Mouse (Mus musculus) heart, adult 2 months (tissue): ENCODE measurements at regions not wholly inside any gene's neighbourhood (a gene's known extent, or its start where the extent isn't known, plus 50 kb on each side); places are given as distances from the start of the nearest gene placed in this dataset.

Experiments
- DNase-seq, 2 experiments: peaks; one replicate each; pipeline ENCODE4 v3.0.0; 2021
- H3K27ac ChIP-seq: fragments of 200-600 bp; 2 replicates; pipeline ENCODE4 v1.8.1; 2022
- H3K27me3 ChIP-seq: fragments of 200-500 bp; 2 replicates; pipeline ENCODE4 v1.6.1; 2012; ENCODE audit warnings: mild to moderate bottlenecking, low read length, inconsistent platforms, mixed read lengths; ENCODE audit not compliant: control insufficient read depth, insufficient read depth
- H3K36me3 ChIP-seq: fragments of 200-500 bp; 2 replicates; pipeline ENCODE4 v1.6.1; 2012; ENCODE audit warnings: low read length, inconsistent platforms; ENCODE audit not compliant: control insufficient read depth, insufficient read depth
- H3K4me1 ChIP-seq: fragments of 200-500 bp; 2 replicates; pipeline ENCODE4 v1.6.1; 2011; ENCODE audit warnings: low read length; ENCODE audit not compliant: control insufficient read depth, insufficient read depth
- H3K4me3 ChIP-seq: fragments of 200-600 bp; 2 replicates; pipeline ENCODE4 v1.8.1; 2022
- H3K79me2 ChIP-seq: fragments of 200-500 bp; replicated peaks from 2 replicates; pipeline ENCODE4 v1.6.1; 2012; ENCODE audit warnings: mild to moderate bottlenecking, inconsistent platforms, low read length, moderate library complexity, mixed read lengths; ENCODE audit not compliant: control insufficient read depth, insufficient read depth
- H3K9ac ChIP-seq: fragments of 200-500 bp; 2 replicates; pipeline ENCODE4 v1.6.1; 2012; ENCODE audit warnings: low read depth, mild to moderate bottlenecking, control low read depth, inconsistent platforms, low read length, mixed read lengths
- CTCF ChIP-seq: fragments of 200-600 bp; IDR thresholded peaks from 2 replicates; pipeline ENCODE4 v1.8.1; 2022; ENCODE audit warnings: antibody characterized with exemption, mild to moderate bottlenecking, moderate library complexity
- EP300 ChIP-seq: fragments of 200-500 bp; IDR thresholded peaks from 2 replicates; pipeline ENCODE4 v1.6.1; 2011; ENCODE audit warnings: low read depth, low read length, control low read depth; ENCODE audit not compliant: insufficient read depth
- POLR2A ChIP-seq: fragments of 200-500 bp; IDR thresholded peaks from 2 replicates; pipeline ENCODE4 v1.6.1; 2011; ENCODE audit warnings: mild to moderate bottlenecking, low read depth, low read length, control low read depth; ENCODE audit not compliant: insufficient read depth
- WGBS: fragments of 180-500 bp; shearing (Covaris S2); methylation state at CpG from one replicate; pipeline ENCODE4 v1.1.7; 2018; 5-methylcytosine and 5-hydroxymethylcytosine counted together
- intact Hi-C: fragments of 180-260 bp; cut with DNase I; formaldehyde crosslinking; loops from one replicate; pipeline ENCODE4 v1.15.1; 2025

DNA sequence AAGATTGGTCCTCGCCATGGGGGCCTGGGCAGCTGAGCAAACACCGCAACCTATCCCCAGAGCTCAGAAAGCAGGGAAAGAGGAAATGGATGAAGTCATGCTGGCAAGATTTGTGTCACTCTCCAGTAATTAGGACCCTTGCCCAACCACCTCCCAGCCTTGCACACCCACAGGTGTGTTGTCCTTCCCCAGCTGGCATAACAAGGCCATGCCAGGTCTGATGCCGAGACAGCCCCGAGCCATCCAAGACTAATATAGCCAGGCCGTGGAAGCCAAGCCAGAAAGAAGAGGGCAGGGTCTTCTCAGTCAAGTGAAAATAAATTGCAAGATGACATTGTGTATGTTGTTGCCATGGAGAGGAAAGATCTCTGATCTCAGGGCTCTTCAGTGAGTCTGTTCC, 164.3 kb downstream of the Snx19 start:
- no peak overlapping the region for H3K4me3 ChIP-seq
- 85% methylated on average over 5 of the region's 5 CpGs for WGBS
- no peak for DNase-seq
- no peaks in the 10 kb centered on the region for H3K27me3 ChIP-seq
- H3K9ac ChIP-seq, result no peak overlapping the region
- H3K27ac ChIP-seq, result no peak overlapping the region
- TF ChIP-seq POLR2A (no peak), EP300 (no peak), CTCF (no peak)
- H3K36me3 ChIP-seq, result no peaks in the 10 kb centered on the region
- no peaks in the 10 kb centered on the region for H3K79me2 ChIP-seq
- intact Hi-C loops, result no loop called here
- no peaks in the 10 kb centered on the region for H3K4me1 ChIP-seq

DNA sequence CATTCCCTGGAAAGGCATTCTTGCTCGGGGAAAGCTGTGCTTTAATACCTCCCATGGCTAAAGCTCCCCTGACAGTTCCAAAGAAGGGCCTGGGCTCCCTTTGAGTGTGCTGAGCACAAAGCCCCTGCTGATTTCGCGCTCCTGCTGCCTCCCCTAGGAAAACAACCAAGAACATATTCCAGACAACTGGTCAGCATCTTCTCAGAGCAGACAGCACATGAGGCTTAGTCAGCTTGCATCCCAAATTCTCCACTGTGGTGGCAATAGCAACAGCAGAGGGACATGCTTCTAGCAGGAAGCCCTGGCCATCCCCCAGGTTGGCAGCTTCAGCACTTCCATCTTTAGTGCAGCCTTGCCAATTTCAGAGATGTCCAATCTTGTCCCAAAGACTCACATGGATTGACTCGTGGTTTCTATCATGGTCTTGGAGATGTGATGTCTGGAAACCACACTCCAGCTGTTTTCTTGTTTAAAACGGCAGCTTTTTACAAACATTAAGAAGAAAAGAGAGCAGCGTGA, 163.8 kb downstream of the Snx19 start:
- 64% methylated on average over 6 of the region's 6 CpGs for WGBS
- no peak overlapping the region for H3K4me3 ChIP-seq
- H3K4me1 ChIP-seq, result no peaks in the 10 kb centered on the region
- H3K79me2 ChIP-seq, result no peaks in the 10 kb centered on the region
- H3K27ac ChIP-seq, result no peak overlapping the region
- no peak overlapping the region for H3K9ac ChIP-seq
- H3K36me3 ChIP-seq, result no peaks in the 10 kb centered on the region
- TF ChIP-seq EP300 (no peak), POLR2A (no peak), CTCF (no peak)
- peak; percentile 15 to 25 for DNase-seq
- no peaks in the 10 kb centered on the region for H3K27me3 ChIP-seq
- intact Hi-C loops, result no loop called here

DNA sequence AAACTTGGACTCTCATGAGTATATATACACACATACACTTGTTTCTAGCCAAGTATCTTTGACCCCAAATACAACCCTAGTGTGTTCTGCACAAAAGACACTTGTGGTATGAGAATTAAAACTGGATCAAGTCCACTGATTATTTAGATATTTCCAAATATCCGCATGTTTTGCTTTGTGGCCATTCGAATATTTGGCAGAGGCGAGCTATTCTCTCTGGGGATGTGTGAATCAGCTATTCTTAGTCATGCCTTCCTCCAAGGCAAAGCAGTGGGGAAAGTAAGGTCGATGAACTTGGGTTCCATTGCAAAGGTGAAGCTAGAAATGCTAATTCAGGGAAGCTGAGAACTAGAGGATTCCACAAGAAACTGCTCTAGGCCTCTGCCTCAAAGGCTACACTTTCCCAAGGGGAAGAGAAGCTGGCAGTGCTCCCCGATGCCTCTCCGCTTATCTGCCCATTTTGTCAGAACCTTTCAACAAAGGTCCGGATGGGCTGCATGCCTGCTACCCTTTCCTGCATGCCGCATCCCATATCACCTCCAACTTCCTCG, 154.4 kb downstream of the Snx19 start:
- DNase-seq, result peak; percentile 20 to 24
- H3K4me3 ChIP-seq, result no peak overlapping the region
- intact Hi-C loops, result loop anchor here (5.0 kb wide), 1 partner anchor 59 kb away; no protein-coding TSS in a partner anchor

DNA sequence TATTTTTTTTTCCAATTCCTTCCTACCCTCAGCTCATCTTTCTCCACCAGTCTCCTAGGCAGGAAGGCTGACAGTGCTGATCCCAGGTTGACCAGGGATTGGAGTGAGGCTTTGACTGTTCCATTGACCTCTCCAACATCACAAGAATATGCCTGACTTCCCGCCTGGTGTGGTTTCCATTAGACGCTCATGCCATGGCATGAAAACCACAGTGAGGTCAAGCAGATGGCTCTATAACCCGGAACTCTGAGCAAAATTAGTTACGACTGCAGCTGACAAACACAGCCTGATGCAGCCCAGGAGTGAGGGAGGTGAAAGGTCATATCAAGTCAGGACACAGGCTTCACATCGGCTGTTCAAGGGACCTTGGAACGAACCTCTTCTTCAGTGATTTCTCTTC, 153.6 kb downstream of the Snx19 start:
- TF ChIP-seq CTCF (no peak), POLR2A (no peak), EP300 (no peak)
- intact Hi-C loops, result loop anchor here (5.0 kb wide), 1 partner anchor 58 kb away; no protein-coding TSS in a partner anchor
- Histone ChIP-seq H3K79me2 (no peaks in the 10 kb centered on the region), H3K4me1 (peaks cover 11% of the 10 kb centered on the region), H3K9ac (no peak overlapping the region), H3K27me3 (no peaks in the 10 kb centered on the region), H3K4me3 (no peak overlapping the region), H3K36me3 (peaks cover 8% of the 10 kb centered on the region), H3K27ac (no peak overlapping the region)
- no peak for DNase-seq
- 73% methylated on average over 6 of the region's 6 CpGs for WGBS

More for the DNA sequence above, 154.4 kb downstream of the Snx19 start:
- Histone ChIP-seq H3K27me3 (no peaks in the 10 kb centered on the region), H3K36me3 (peaks cover 8% of the 10 kb centered on the region), H3K9ac (no peak overlapping the region), H3K79me2 (no peaks in the 10 kb centered on the region), H3K4me1 (peaks cover 9% of the 10 kb centered on the region), H3K27ac (no peak overlapping the region; the same call in 1 of the 2 replicates)
- 30% methylated on average over 9 of the region's 9 CpGs for WGBS
- TF ChIP-seq CTCF (no peak), POLR2A (no peak), EP300 (no peak)

DNA sequence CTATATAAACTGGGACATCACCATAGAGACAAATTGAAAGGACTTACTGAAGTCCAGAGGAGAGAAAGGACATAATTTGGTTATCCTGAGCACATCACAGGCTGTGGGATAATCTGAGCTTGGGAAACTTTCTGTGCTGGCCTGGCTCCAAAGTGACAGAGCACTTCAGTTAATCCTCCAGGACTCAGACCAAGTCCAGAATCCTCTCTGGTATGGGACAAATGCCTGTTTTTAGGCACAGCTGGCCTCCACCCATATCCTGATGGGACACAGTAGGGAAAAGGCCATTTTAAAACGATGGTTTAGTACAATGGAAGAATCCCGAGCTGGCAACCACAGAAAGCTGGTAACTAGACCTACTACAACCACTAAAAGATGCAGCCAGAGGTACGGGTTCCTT, 151.3 kb downstream of the Snx19 start:
- intact Hi-C loops, result loop anchor here (5.0 kb wide), 1 partner anchor 54 kb away; no protein-coding TSS in a partner anchor
- H3K4me1 ChIP-seq, result peaks cover 11% of the 10 kb centered on the region
- 46% methylated on average over 3 of the region's 3 CpGs for WGBS
- peaks cover 8% of the 10 kb centered on the region for H3K36me3 ChIP-seq
- peak; percentile 48 to 62 for DNase-seq
- no peak overlapping the region for H3K4me3 ChIP-seq
- TF ChIP-seq EP300 (no peak), CTCF (no peak), POLR2A (no peak)
- H3K79me2 ChIP-seq, result no peaks in the 10 kb centered on the region
- H3K27ac ChIP-seq, result no peak overlapping the region
- no peaks in the 10 kb centered on the region for H3K27me3 ChIP-seq
- H3K9ac ChIP-seq, result no peak overlapping the region

DNA sequence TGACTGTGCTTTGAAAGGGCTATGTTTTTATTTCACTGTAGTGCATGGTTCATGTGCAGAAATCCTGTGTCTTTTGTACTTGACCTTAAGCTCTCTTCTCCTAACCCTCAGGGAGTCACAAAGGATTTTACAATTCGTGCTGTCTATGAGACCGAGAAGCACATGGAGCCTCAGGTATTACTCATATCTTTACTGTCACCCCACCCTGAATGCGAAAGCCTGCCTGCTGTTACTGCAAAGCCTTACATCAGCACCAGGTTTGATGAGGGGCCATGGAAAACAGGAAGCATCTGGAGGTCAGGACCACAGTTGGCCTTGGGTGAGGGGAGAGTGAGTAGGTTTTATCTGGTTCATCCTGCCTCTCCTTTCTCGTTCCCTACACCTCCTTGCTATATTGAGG, 150.3 kb downstream of the Snx19 start:
- intact Hi-C loops, result loop anchor here (5.0 kb wide), 1 partner anchor 55 kb away; no protein-coding TSS in a partner anchor
- WGBS, result 49% methylated on average over 4 of the region's 4 CpGs
- TF ChIP-seq EP300, result no peak
- TF ChIP-seq POLR2A, result no peak
- TF ChIP-seq CTCF, result no peak
- Histone ChIP-seq H3K27ac (0 out of 2 replicates have a peak overlapping the region, but pooled peaks have one; percentile 3), H3K4me3 (no peak overlapping the region), H3K27me3 (no peaks in the 10 kb centered on the region), H3K9ac (no peak overlapping the region), H3K79me2 (no peaks in the 10 kb centered on the region), H3K36me3 (peaks cover 8% of the 10 kb centered on the region), H3K4me1 (peaks cover 11% of the 10 kb centered on the region)
- DNase-seq, result no peak
